Comparison of ENCODE assay signal across 8 mouse cellular contexts in genomic region chr11:118249012-118249383, GRCm38 (mm10). TPM values are rescaled to one million over a fixed set of nuclear protein-coding genes. Genes with fewer than 3 reads are reported as not detected.
DNase-seq lines count a peak whose midpoint lies in the region; ATAC-seq and TF ChIP-seq lines count a peak whose summit lies in the region.

No protein-coding gene starts in this region.

- peaks cover 21% of the 10 kb centered on the region; the same call in 1 of the 2 replicates for H3K4me1 ChIP-seq in spleen, adult 2 months (ENCODE audit: control insufficient read depth, insufficient read depth, insufficient read length)
- H3K4me1 ChIP-seq in hindbrain, embryonic 16.5 days (ENCODE audit: control insufficient read depth, insufficient read depth, low read depth, low read length), result peaks cover 26% of the 10 kb centered on the region

- TF ChIP-seq CTCF in spleen, adult 2 months (IDR thresholded peaks at IDR 0.05; ENCODE audit: extremely low read depth, insufficient read depth, insufficient read length, insufficient replicate concordance), result no peak

- H3K9ac ChIP-seq in hindbrain, embryonic 16.5 days (ENCODE audit: low read depth, low read length), result peak overlapping the region; percentile 52

- H3K4me3 ChIP-seq in spleen, adult 2 months (ENCODE audit: extremely low read depth, insufficient read depth, insufficient read length), result peak overlapping the region; percentile 52; the same call in 1 of the 2 replicates
- peak overlapping the region; percentile 66 for H3K4me3 ChIP-seq in hindbrain, embryonic 16.5 days (ENCODE audit: low read length)

- no peaks in the 10 kb centered on the region for H3K9me3 ChIP-seq in hindbrain, embryonic 16.5 days (ENCODE audit: control insufficient read depth, low read length)

- peak overlapping the region; percentile 84 for H3K4me2 ChIP-seq in hindbrain, embryonic 16.5 days (ENCODE audit: low read length)

- peak; percentile 69 for DNase-seq in cerebellum, adult 9-11 months
- no peak for DNase-seq in cerebellum, adult 11-12 months
- DNase-seq in spleen, adult 2 months (ENCODE audit: low read depth in 1 of 2, low spot score in 2 of 2), result no peak
- no peak for DNase-seq in spleen, adult 18-20 months
- DNase-seq in yolk sac, embryonic 10.5 days (ENCODE audit: low spot score), result no peak
- no peak for DNase-seq in cerebellum, adult 9-10 months

- peak overlapping the region; percentile 87 for H3K27ac ChIP-seq in spleen, adult 2 months (ENCODE audit: insufficient read depth, low read length)
- H3K27ac ChIP-seq in hindbrain, embryonic 16.5 days (ENCODE audit: low read depth, low read length), result peak overlapping the region; percentile 81

- WGBS in spleen, adult 2 months, result 5% methylated on average over 5 of the region's 5 CpGs
- under 1% methylated on average over 5 of the region's 5 CpGs for WGBS in hindbrain, embryonic 16.5 days

- peak; percentile 25 for ATAC-seq in hindbrain, embryonic 16.5 days
- ATAC-seq in megakaryocyte, adult 5-6 weeks (ENCODE audit: poor library complexity, severe bottlenecking), result peak; percentile 12

- H3K27me3 ChIP-seq in spleen, adult 2 months (ENCODE audit: control insufficient read depth, insufficient read depth, low read length), result no peaks in the 10 kb centered on the region
- H3K27me3 ChIP-seq in hindbrain, embryonic 16.5 days (replicated peaks; ENCODE audit: control insufficient read depth, insufficient read depth, low read length), result no peaks in the 10 kb centered on the region

- TF ChIP-seq POLR2A in spleen, adult 2 months (IDR thresholded peaks at IDR 0.05; ENCODE audit: low read depth, low read length), result no peak

- H3K36me3 ChIP-seq in spleen, adult 2 months (ENCODE audit: control insufficient read depth, insufficient read depth, low read length), result no peaks in the 10 kb centered on the region
- no peaks in the 10 kb centered on the region for H3K36me3 ChIP-seq in hindbrain, embryonic 16.5 days (ENCODE audit: control insufficient read depth, insufficient read depth, low read length)

RNA-seq across cellular contexts. Expression of gene Cyth1, which starts 0.6 kb away (rescaled TPM):
- polyA plus RNA-seq in spleen, adult 2 months (2012; rRNA removed), result 47.7 and 57.3 TPM in 2 replicates
- polyA plus RNA-seq in hindbrain, embryonic 16.5 days (2015; fragmentation: Nextera tagmentation; extraction: Ambion mirVana), result 19.7 and 23.3 TPM in 2 replicates
- total RNA-seq in megakaryocyte, adult 5-6 weeks (2015), result 15.9 and 21.9 TPM in 2 replicates
- total RNA-seq in megakaryocyte, adult 5-6 weeks (2017), result 84.3 and 87.5 TPM in 2 replicates

RNA-seq across cellular contexts. Expression of gene Usp36, which starts 41.0 kb away (rescaled TPM):
- polyA plus RNA-seq in spleen, adult 2 months (2012; rRNA removed), result 20.9 and 25.3 TPM in 2 replicates
- 15.2 and 18.9 TPM in 2 replicates for polyA plus RNA-seq in hindbrain, embryonic 16.5 days (2015; fragmentation: Nextera tagmentation; extraction: Ambion mirVana)
- 4.4 and 8.4 TPM in 2 replicates for total RNA-seq in megakaryocyte, adult 5-6 weeks (2015)
- total RNA-seq in megakaryocyte, adult 5-6 weeks (2017), result 4.9 and 6.5 TPM in 2 replicates
